Mouse (Mus musculus): ENCODE measurements around the gene Anxa9. TPM values are rescaled to one million over a fixed set of nuclear protein-coding genes. Genes with fewer than 3 reads are reported as not detected.
"Not testable (repeated sequence)": the region's sequence is repeated elsewhere in the genome, so short reads cannot be mapped to it uniquely, and the experiment has no call there.

Anxa9 gene
- polyA plus RNA-seq (2016; fragmentation: Nextera tagmentation; extraction: Ambion mirVana), result 0.94 and 1.2 TPM in 2 replicates

DNA sequence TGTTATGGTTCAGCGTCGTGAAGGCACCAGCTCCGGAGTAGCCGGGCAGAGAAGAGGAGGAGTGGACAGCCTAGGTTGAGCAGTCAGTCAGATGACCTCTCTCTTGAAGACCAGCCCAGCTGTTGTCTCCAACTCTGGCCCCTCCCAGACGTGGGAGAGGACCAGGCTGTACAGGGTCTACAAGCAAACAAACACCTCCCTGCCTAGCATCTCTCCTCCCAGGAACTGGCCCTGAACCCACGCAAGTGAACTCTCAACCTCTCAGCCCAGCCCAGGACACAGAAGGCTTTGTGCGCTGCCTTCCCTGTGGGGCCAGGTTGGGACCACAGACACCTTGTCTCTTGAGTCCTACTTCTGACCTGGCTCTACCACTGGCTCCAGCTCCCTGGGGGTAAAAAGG lies at the start of gene Anxa9:
TSS of gene Anxa9 (minus strand) at position 77 of the 400 bp plus-strand sequence.
- ATAC-seq (ENCODE audit: low FRiP score, low read depth), result no peak
- WGBS, result 70% methylated on average over 7 of the region's 7 CpGs
- H3K36me3 ChIP-seq, result 0 out of 2 replicates have a peak, but pooled peaks cover 2% of the 10 kb centered on the region
- H3K4me3 ChIP-seq, result no peak within 1 kb of the TSS
- H3K27ac ChIP-seq, result no peak within 1 kb of the TSS
- no peak within 1 kb of the TSS for H3K9ac ChIP-seq
- H3K4me1 ChIP-seq, result no peaks in the 10 kb centered on the region
- H3K4me2 ChIP-seq (replicated peaks), result no peak within 1 kb of the TSS
- H3K9me3 ChIP-seq, result no peaks in the 10 kb centered on the region
- no peaks in the 10 kb centered on the region for H3K27me3 ChIP-seq (replicated peaks)

- not testable (repeated sequence) for H3K9ac ChIP-seq; H3K9me3 ChIP-seq; H3K4me1 ChIP-seq; H3K27me3 ChIP-seq (replicated peaks); H3K27ac ChIP-seq
- peak overlapping the region; percentile 55 for H3K4me2 ChIP-seq (replicated peaks)
- WGBS, result 35% methylated on average over 11 of the region's 19 CpGs
- peak; percentile 11; the same call in 1 of the 2 replicates for ATAC-seq (ENCODE audit: low FRiP score, low read depth)
- peaks cover 21% of the 10 kb centered on the region for H3K36me3 ChIP-seq
- peak overlapping the region; percentile 53 for H3K4me3 ChIP-seq
Measured at GRCm38 (mm10) chr3:95355911-95356544, 49.1 kb upstream of the Anxa9 start.

GRCm38 (mm10) chr3:95349491-95349890 lies 42.5 kb upstream of the Anxa9 start:
- Histone ChIP-seq H3K9me3 (no peaks in the 10 kb centered on the region), H3K27ac (no peak overlapping the region), H3K9ac (no peak overlapping the region), H3K4me3 (no peak overlapping the region), H3K36me3 (peaks cover 75% of the 10 kb centered on the region), H3K4me2 (replicated peaks) (no peak overlapping the region), H3K4me1 (no peaks in the 10 kb centered on the region), H3K27me3 (replicated peaks) (no peaks in the 10 kb centered on the region)
- ATAC-seq (ENCODE audit: low FRiP score, low read depth), result no peak

DNA sequence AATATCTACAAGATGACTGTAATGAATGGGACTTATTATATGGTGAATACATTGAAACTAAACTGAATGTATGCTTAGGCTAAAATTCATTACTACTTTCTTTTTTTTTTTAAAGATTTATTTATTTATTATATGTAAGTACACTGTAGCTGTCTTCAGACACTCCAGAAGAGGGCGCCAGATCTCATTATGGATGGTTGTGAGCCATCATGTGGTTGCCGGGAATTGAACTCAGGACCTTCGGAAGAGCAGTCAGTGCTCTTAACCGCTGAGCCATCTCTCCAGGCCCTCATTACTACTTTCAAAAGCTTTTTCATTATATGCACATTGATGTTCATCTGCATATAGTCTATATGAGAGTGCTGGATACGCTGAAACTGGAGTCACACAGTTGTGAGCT lies 41.4 kb upstream of the Anxa9 start:
- H3K4me3 ChIP-seq; H3K9ac ChIP-seq; ATAC-seq (ENCODE audit: low FRiP score, low read depth); H3K4me1 ChIP-seq; H3K9me3 ChIP-seq; H3K4me2 ChIP-seq (replicated peaks); H3K27me3 ChIP-seq (replicated peaks); H3K27ac ChIP-seq: not testable (repeated sequence)
- H3K36me3 ChIP-seq, result peaks cover 77% of the 10 kb centered on the region
- 96% methylated on average over 5 of the region's 5 CpGs for WGBS

DNA sequence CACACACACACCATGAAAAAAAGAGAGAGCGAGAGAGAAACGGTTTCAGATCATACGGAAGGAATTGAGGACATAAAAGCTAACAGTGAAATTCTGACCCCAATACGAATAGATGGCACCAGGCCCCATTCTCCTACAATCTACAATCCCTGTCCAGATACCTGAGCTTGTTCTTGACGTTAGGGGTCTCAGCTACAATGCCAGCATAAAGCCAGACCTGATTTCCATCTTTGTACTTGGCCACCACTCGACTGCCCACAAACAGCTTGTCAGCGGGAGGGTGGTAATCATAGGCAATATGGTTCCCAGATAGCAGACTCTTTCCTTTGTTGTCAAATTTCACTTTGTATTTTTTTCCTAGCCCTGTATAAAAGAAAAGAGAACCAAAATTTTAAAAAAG lies 39.5 kb upstream of the Anxa9 start:
- Histone ChIP-seq H3K4me2 (replicated peaks) (no peak overlapping the region), H3K4me3 (no peak overlapping the region), H3K36me3 (peaks cover 79% of the 10 kb centered on the region), H3K27me3 (replicated peaks) (no peaks in the 10 kb centered on the region), H3K4me1 (no peaks in the 10 kb centered on the region), H3K9ac (no peak overlapping the region), H3K9me3 (no peaks in the 10 kb centered on the region), H3K27ac (no peak overlapping the region)
- ATAC-seq (ENCODE audit: low FRiP score, low read depth), result no peak
- WGBS, result 96% methylated on average over 7 of the region's 7 CpGs

- not testable (repeated sequence) for H3K4me1 ChIP-seq; H3K27me3 ChIP-seq (replicated peaks); H3K4me2 ChIP-seq (replicated peaks); H3K27ac ChIP-seq; H3K4me3 ChIP-seq; ATAC-seq (ENCODE audit: low FRiP score, low read depth); H3K9ac ChIP-seq; H3K9me3 ChIP-seq
- 94% methylated on average over 9 of the region's 9 CpGs for WGBS
- H3K36me3 ChIP-seq, result peaks cover 82% of the 10 kb centered on the region
Measured at GRCm38 (mm10) chr3:95343356-95344000, 36.5 kb upstream of the Anxa9 start.

- no peaks in the 10 kb centered on the region for H3K27me3 ChIP-seq (replicated peaks)
- H3K9ac ChIP-seq, result no peak overlapping the region
- WGBS, result 95% methylated on average over 4 of the region's 4 CpGs
- no peak for ATAC-seq (ENCODE audit: low FRiP score, low read depth)
- no peak overlapping the region for H3K27ac ChIP-seq
- no peak overlapping the region for H3K4me3 ChIP-seq
- H3K36me3 ChIP-seq, result peaks cover 93% of the 10 kb centered on the region
- H3K9me3 ChIP-seq, result no peaks in the 10 kb centered on the region
- H3K4me2 ChIP-seq (replicated peaks), result no peak overlapping the region
- no peaks in the 10 kb centered on the region for H3K4me1 ChIP-seq
Measured at GRCm38 (mm10) chr3:95338251-95338650, 31.3 kb upstream of the Anxa9 start.

DNA sequence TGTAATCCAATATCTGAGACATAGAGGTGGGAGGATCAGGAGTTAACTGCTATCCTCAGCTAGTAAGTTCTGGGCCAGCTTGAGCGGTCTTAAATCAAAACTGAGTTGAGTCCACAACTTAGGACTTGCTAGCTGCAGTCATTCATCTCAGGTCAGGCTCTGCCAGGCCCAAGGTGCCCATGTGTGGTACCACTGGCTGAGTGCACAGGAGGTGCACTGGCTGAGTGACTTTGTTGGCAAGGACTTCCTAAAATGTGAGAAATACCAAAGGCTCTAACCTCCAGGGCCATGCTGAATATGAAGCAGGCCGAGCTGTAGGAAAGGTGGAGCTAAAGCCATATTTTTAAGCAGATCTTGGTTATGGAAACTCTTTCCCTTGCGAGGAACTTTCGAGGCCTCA lies 30.4 kb upstream of the Anxa9 start:
- Histone ChIP-seq H3K4me3 (no peak overlapping the region), H3K27me3 (replicated peaks) (no peaks in the 10 kb centered on the region), H3K4me1 (no peaks in the 10 kb centered on the region), H3K36me3 (peaks cover 93% of the 10 kb centered on the region), H3K9me3 (no peaks in the 10 kb centered on the region), H3K4me2 (replicated peaks) (no peak overlapping the region), H3K27ac (no peak overlapping the region), H3K9ac (no peak overlapping the region)
- 98% methylated on average over 4 of the region's 4 CpGs for WGBS
- ATAC-seq (ENCODE audit: low FRiP score, low read depth), result no peak

DNA sequence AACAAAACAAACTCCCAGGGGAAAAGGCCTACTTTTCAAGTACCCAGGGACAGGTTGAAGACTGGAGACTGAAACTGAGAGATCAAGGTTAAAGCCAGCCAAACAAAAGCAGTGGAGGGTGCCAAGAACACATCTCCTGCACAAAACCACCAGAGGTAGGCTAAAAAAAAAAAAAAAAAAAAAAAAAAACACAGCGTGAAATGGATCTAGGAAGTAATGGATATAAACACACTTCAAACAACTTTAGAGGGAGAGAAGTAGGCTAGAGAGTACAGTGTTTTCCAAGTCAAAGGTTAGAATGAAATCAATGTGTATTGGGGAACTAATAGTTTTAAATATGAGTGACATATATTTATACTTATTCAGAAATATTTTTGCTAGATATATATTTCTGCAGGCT lies 24.6 kb upstream of the Anxa9 start:
- Histone ChIP-seq H3K4me2 (replicated peaks) (no peak overlapping the region), H3K9ac (no peak overlapping the region), H3K4me1 (no peaks in the 10 kb centered on the region), H3K36me3 (peaks cover 80% of the 10 kb centered on the region), H3K27me3 (replicated peaks) (no peaks in the 10 kb centered on the region), H3K4me3 (no peak overlapping the region), H3K9me3 (no peaks in the 10 kb centered on the region), H3K27ac (no peak overlapping the region)
- no peak for ATAC-seq (ENCODE audit: low FRiP score, low read depth)
- 83% methylated on average over 1 of the region's 1 CpGs for WGBS

- no peaks in the 10 kb centered on the region for H3K9me3 ChIP-seq
- no peaks in the 10 kb centered on the region for H3K27me3 ChIP-seq (replicated peaks)
- H3K27ac ChIP-seq, result no peak overlapping the region
- WGBS, result 80% methylated on average over 1 of the region's 1 CpGs
- H3K4me3 ChIP-seq, result no peak overlapping the region
- no peaks in the 10 kb centered on the region for H3K4me1 ChIP-seq
- H3K4me2 ChIP-seq (replicated peaks), result no peak overlapping the region
- H3K9ac ChIP-seq, result no peak overlapping the region
- H3K36me3 ChIP-seq, result peaks cover 84% of the 10 kb centered on the region
- no peak for ATAC-seq (ENCODE audit: low FRiP score, low read depth)
Measured at GRCm38 (mm10) chr3:95328803-95329404, 21.9 kb upstream of the Anxa9 start.

- H3K9ac ChIP-seq, result no peak overlapping the region
- no peaks in the 10 kb centered on the region for H3K27me3 ChIP-seq (replicated peaks)
- no peaks in the 10 kb centered on the region for H3K9me3 ChIP-seq
- no peak overlapping the region for H3K4me3 ChIP-seq
- 97% methylated on average over 6 of the region's 6 CpGs for WGBS
- no peak overlapping the region for H3K4me2 ChIP-seq (replicated peaks)
- H3K4me1 ChIP-seq, result no peaks in the 10 kb centered on the region
- peaks cover 89% of the 10 kb centered on the region for H3K36me3 ChIP-seq
- no peak overlapping the region for H3K27ac ChIP-seq
- ATAC-seq (ENCODE audit: low FRiP score, low read depth), result no peak
Measured at GRCm38 (mm10) chr3:95324454-95325144, 17.6 kb upstream of the Anxa9 start.

DNA sequence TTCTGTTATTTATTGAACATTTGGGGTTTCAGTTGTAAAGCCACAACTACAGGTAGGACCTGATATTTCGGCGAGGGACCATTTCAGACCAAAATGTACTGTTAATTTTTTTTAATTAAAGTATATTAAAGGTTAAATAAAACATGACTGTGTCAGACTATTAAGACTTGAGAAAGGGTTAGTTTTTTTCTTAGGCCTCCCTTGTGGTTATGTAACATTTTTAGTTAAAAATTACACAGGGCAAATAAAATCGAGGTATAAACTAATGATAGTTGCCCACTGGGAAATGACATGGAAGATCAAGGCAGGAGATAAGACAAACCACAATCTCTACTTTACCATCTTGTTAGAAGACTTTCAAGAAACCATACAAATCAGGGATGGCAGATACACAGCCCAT lies 16.5 kb upstream of the Anxa9 start:
- Histone ChIP-seq H3K27ac (no peak overlapping the region), H3K36me3 (peaks cover 84% of the 10 kb centered on the region), H3K9ac (no peak overlapping the region), H3K4me2 (replicated peaks) (no peak overlapping the region), H3K9me3 (no peaks in the 10 kb centered on the region), H3K4me3 (no peak overlapping the region), H3K27me3 (replicated peaks) (no peaks in the 10 kb centered on the region), H3K4me1 (0 out of 2 replicates have a peak, but pooled peaks cover 7% of the 10 kb centered on the region)
- no peak for ATAC-seq (ENCODE audit: low FRiP score, low read depth)
- WGBS, result 96% methylated on average over 3 of the region's 3 CpGs
